Comparison of ENCODE assay signal across 7 mouse cellular contexts in the genomic region with DNA sequence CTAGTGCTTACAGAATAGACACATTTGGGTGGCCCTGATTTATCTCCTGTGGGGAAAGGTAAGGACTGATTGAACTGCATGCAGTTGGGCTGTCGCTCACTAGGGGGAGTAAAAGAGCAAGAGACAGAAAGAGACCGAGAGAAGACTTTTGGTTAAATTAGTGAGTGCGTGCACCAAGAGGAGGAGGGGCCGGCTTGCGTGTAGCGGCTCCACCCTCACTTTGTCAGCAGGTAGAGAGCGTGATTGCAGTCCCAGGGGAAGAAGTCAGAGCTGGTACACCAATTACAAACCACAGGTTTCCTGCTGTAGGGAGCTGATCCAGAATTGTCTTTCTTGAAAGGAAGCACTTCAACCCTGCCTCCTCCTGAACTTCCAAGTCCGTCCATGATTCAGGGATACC. TPM values are rescaled to one million over a fixed set of nuclear protein-coding genes. Genes with fewer than 3 reads are reported as not detected.
DNase-seq lines count a peak whose midpoint lies in the region; ATAC-seq lines count a peak whose summit lies in the region.

A gene (plus strand): TSS at position 316 of the 400 bp plus-strand sequence.

- H3K4me3 ChIP-seq in intestine, embryonic 15.5 days (replicated peaks): peak within 1 kb of the TSS; percentile 45
- H3K4me3 ChIP-seq in midbrain, embryonic 10.5 days: peak within 1 kb of the TSS; percentile 52

- H3K27ac ChIP-seq in intestine, embryonic 15.5 days: peak within 1 kb of the TSS; percentile 74
- no peak within 1 kb of the TSS for H3K27ac ChIP-seq in midbrain, embryonic 10.5 days (replicated peaks)

- DNase-seq in adrenal gland, adult 2 months: peak; percentile 92
- peak; percentile 69 for DNase-seq in embryo, embryonic 11.5 days (ENCODE audit: low read depth, low spot score)
- peak; percentile 57 for DNase-seq in gastrocnemius, postnatal 36 days
- peak; percentile 82 to 91 for DNase-seq in left cerebral cortex, postnatal 25 days (ENCODE audit: low spot score in 2 of 2)
- DNase-seq in midbrain, embryonic 10.5 days (ENCODE audit: low spot score): peak; percentile 78
- peak; percentile 83 for DNase-seq in right cerebral cortex, postnatal 4 days

- peak within 1 kb of the TSS; percentile 50 for H3K9ac ChIP-seq in intestine, embryonic 15.5 days

- H3K27me3 ChIP-seq in intestine, embryonic 15.5 days (replicated peaks): no peaks in the 10 kb centered on the region
- H3K27me3 ChIP-seq in midbrain, embryonic 10.5 days (ENCODE audit: low read depth, poor library complexity, severe bottlenecking): peaks cover 26% of the 10 kb centered on the region

- peak; percentile 97 for ATAC-seq in intestine, embryonic 15.5 days

- H3K9me3 ChIP-seq in intestine, embryonic 15.5 days: no peaks in the 10 kb centered on the region
- H3K9me3 ChIP-seq in midbrain, embryonic 10.5 days (replicated peaks): no peaks in the 10 kb centered on the region

- intact Hi-C loops in gastrocnemius, postnatal 36 days (cut with DNase I): loop anchor here (2.0 kb wide), 1 partner anchor 108 kb away; no protein-coding TSS in a partner anchor
- intact Hi-C loops in left cerebral cortex, postnatal 25 days (cut with DNase I): loop anchor here (1.0 to 10.0 kb wide), 4 partner anchors 75 to 292 kb away; a partner anchor contains a TSS

- H3K36me3 ChIP-seq in intestine, embryonic 15.5 days: no peaks in the 10 kb centered on the region
- H3K36me3 ChIP-seq in midbrain, embryonic 10.5 days: no peaks in the 10 kb centered on the region

- H3K4me2 ChIP-seq in intestine, embryonic 15.5 days (replicated peaks): peak within 1 kb of the TSS; percentile 61

- WGBS in intestine, embryonic 15.5 days: 0% methylated on average over 8 of the region's 8 CpGs
- 0% methylated on average over 8 of the region's 8 CpGs for WGBS in midbrain, embryonic 10.5 days

- H3K4me1 ChIP-seq in intestine, embryonic 15.5 days (replicated peaks): no peaks in the 10 kb centered on the region
- H3K4me1 ChIP-seq in midbrain, embryonic 10.5 days: peaks cover 7% of the 10 kb centered on the region

RNA-seq across cellular contexts. Expression of the gene that starts here (rescaled TPM):
- total RNA-seq in adrenal gland, adult 2 months (2021): 1 to 10 TPM; 3.8 to 7.8 TPM
- polyA plus RNA-seq in adrenal gland, adult 2 months (2012; rRNA removed): 5.3 and 6.4 TPM in 2 replicates
- under 1 TPM; 0.15 to 0.38 TPM for total RNA-seq in gastrocnemius, postnatal 36 days (2021)
- polyA plus RNA-seq in intestine, embryonic 15.5 days (2015; fragmentation: Nextera tagmentation; extraction: Ambion mirVana): 14.1 and 14.7 TPM in 2 replicates
- 1 to 10 TPM; 1.9 to 2.7 TPM for total RNA-seq in left cerebral cortex, postnatal 25 days (2021)
- 0.95 and 1.3 TPM in 2 replicates for polyA plus RNA-seq in midbrain, embryonic 10.5 days (2016; fragmentation: Nextera tagmentation; extraction: Ambion mirVana)

Comparison
In these comparisons a context has a peak if more than half of its experiments do, and no peak if none do; other contexts are left out.
1. Peak in DNase-seq in gastrocnemius, postnatal 36 days; RNA of the gene not detected or under 1 TPM.